Mouse (Mus musculus) hindbrain, embryonic 11.5 days (tissue): ENCODE data around the gene Uqcrh. TPM values are rescaled to one million over a fixed set of nuclear protein-coding genes. Genes with fewer than 3 reads are reported as not detected.

Experiments
- ATAC-seq: fragments of 200-750 bp; cut with Nextera tagmentation; 2 replicates; pipeline ENCODE4 v1.8.0; 2017; ENCODE audit warnings: mild to moderate bottlenecking, moderate TSS enrichment, moderate library complexity; ENCODE audit not compliant: low FRiP score
- DNase-seq: peaks from one replicate; pipeline ENCODE4 v3.0.0-alpha.2; 2015; ENCODE audit warnings: low spot score
- H3K27ac ChIP-seq: fragments of 300-500 bp; sonication (generic); 2 replicates; pipeline ENCODE4 v1.5.1; 2014; ENCODE audit warnings: mild to moderate bottlenecking, low read depth, low read length
- H3K27me3 ChIP-seq: fragments of 300-500 bp; sonication (generic); 2 replicates; pipeline ENCODE4 v1.6.1; 2014; ENCODE audit warnings: mild to moderate bottlenecking, low read length, moderate library complexity, mixed read lengths; ENCODE audit not compliant: control insufficient read depth, insufficient read depth
- H3K36me3 ChIP-seq: fragments of 300-500 bp; sonication (generic); 2 replicates; pipeline ENCODE4 v1.6.1; 2014; ENCODE audit warnings: mild to moderate bottlenecking, low read length, moderate library complexity, mixed read lengths; ENCODE audit not compliant: control insufficient read depth, insufficient read depth
- H3K4me1 ChIP-seq: fragments of 300-500 bp; sonication (generic); replicated peaks from 2 replicates; pipeline ENCODE4 v1.6.1; 2014; ENCODE audit warnings: low read length, mixed read lengths; ENCODE audit not compliant: control insufficient read depth, insufficient read depth
- H3K4me2 ChIP-seq: fragments of 300-500 bp; sonication (generic); replicated peaks from 2 replicates; pipeline ENCODE4 v1.6.1; 2014; ENCODE audit warnings: mild to moderate bottlenecking, low read depth, low read length
- H3K4me3 ChIP-seq: fragments of 300-500 bp; sonication (generic); 2 replicates; pipeline ENCODE4 v1.5.1; 2014; ENCODE audit warnings: low read depth, low read length
- H3K9ac ChIP-seq: fragments of 300-500 bp; sonication (generic); 2 replicates; pipeline ENCODE4 v1.6.1; 2014; ENCODE audit warnings: low read depth, low read length
- H3K9me3 ChIP-seq: fragments of 300-500 bp; sonication (generic); 2 replicates; pipeline ENCODE4 v1.6.1; 2016; ENCODE audit warnings: low read length; ENCODE audit not compliant: control insufficient read depth
- WGBS: fragments of 180-500 bp; shearing (Covaris S2); extraction: QIAGEN DNeasy Blood & Tissue Kit; methylation state at CpG from one replicate; pipeline ENCODE4 v1.1.7; 2014; 5-methylcytosine and 5-hydroxymethylcytosine counted together
- polyA plus RNA-seq: library from polyadenylated mRNA; unstranded; fragments of >200 nt; fragmentation: Nextera tagmentation; extraction: Ambion mirVana; gene quantifications from 2 replicates; pipeline ENCODE4 v1.2.1, GENCODE M21; 2014

Uqcrh gene
- polyA plus RNA-seq, 1 experiment from 2014 or later: 413 TPM

DNA sequence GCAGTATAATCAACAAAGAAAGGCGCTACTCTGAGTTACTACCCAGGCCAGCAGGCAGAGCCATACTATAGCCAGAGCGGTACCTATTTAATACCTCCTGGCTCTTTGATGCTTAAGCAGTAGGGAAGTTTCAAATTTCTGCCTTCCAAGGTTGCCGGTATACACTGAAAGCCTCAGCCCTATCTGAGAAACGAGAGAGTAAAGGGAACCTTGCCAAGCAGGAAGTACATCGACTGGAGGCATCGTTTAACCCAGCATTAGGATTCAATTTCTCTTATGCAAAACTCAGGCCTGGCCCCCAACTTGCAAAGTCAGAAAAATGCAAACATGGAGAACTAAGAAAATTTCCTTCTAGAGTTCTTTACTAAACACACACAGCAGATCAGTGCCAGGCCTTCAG lies 4.8 kb downstream of the Uqcrh start:
- no peaks in the 10 kb centered on the region for H3K9me3 ChIP-seq
- no peaks in the 10 kb centered on the region for H3K27me3 ChIP-seq
- no peak for ATAC-seq
- peaks cover 6% of the 10 kb centered on the region; the same call in 1 of the 2 replicates for H3K36me3 ChIP-seq
- no peak overlapping the region for H3K27ac ChIP-seq
- no peak for DNase-seq
- H3K4me3 ChIP-seq: no peak overlapping the region
- H3K4me1 ChIP-seq: no peaks in the 10 kb centered on the region
- no peak overlapping the region for H3K4me2 ChIP-seq
- 92% methylated on average over 6 of the region's 6 CpGs for WGBS
- no peak overlapping the region for H3K9ac ChIP-seq

- Histone ChIP-seq H3K36me3 (peaks cover 4% of the 10 kb centered on the region; the same call in 1 of the 2 replicates), H3K27me3 (no peaks in the 10 kb centered on the region), H3K4me1 (no peaks in the 10 kb centered on the region), H3K4me2 (no peak overlapping the region), H3K4me3 (no peak overlapping the region), H3K27ac (no peak overlapping the region), H3K9ac (no peak overlapping the region), H3K9me3 (no peaks in the 10 kb centered on the region)
- ATAC-seq: no peak
- no peak for DNase-seq
- 56% methylated on average over 1 of the region's 1 CpGs for WGBS
These were observed 11.0 kb downstream of the Uqcrh start for GRCm38 (mm10) chr4:116063855-116064254.

DNA sequence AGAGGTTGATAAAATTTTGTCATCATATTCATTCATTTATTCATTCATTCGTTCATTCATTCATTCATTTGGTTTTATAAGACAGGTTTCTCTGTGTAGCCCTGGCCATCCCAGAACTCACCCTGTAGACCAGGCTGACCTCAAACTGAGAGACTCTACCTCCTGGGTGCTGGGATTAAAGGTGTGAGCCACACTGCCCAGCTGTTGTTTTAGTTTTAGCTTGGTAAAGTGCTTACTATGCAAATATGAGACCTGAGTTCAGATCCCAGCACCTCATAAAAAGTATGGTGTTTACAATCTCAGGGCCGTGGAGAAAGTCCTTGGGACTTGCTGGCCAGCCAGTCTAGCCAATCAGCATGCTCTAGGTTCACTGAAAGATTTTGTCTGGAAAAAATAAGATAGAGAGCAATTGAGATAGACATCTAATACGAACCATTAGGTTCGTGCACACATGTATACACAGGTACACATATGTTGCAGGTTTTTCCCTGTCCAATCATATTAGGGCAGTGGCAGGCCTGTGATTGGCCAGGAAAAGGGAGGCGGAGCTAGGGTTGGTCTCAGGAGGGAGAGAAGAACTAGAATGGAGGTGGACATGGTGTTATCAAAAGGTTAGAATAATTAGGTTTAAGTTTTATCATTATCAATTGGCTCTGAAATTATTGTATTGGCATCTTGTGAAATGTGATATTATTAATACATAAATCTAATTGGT lies 15.7 kb downstream of the Uqcrh start:
- no peak overlapping the region for H3K4me2 ChIP-seq
- WGBS: 81% methylated on average over 5 of the region's 5 CpGs
- H3K27ac ChIP-seq: no peak overlapping the region
- ATAC-seq: no peak
- H3K4me3 ChIP-seq: no peak overlapping the region
- no peak for DNase-seq
- no peaks in the 10 kb centered on the region for H3K36me3 ChIP-seq
- H3K9ac ChIP-seq: no peak overlapping the region
- H3K4me1 ChIP-seq: no peaks in the 10 kb centered on the region
- H3K9me3 ChIP-seq: no peaks in the 10 kb centered on the region
- H3K27me3 ChIP-seq: no peaks in the 10 kb centered on the region

DNA sequence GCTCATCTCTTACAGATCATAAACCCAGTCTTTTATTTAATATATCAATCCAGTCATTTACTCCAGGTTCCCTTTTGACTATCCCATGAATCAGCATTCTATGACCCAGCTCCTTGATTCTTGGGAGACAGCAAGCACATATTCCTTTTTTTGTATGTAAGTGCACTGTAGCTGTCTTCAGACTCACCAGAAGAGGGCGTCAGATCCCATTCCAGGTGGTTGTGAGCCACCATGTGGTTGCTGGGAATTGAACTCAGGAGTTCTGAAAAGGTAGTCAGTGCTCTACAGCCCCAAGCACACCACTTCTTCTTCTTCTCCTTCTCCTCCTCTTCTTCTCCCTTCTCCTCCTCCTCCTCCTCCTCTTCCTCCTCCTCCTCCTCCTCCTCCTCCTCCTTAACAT lies 17.3 kb downstream of the Uqcrh start:
- H3K9ac ChIP-seq: no peak overlapping the region
- H3K4me2 ChIP-seq: no peak overlapping the region
- no peak overlapping the region for H3K4me3 ChIP-seq
- no peak overlapping the region for H3K27ac ChIP-seq
- H3K27me3 ChIP-seq: no peaks in the 10 kb centered on the region
- H3K36me3 ChIP-seq: no peaks in the 10 kb centered on the region
- no peaks in the 10 kb centered on the region for H3K9me3 ChIP-seq
- no peak for DNase-seq
- no peak for ATAC-seq
- 4% methylated on average over 1 of the region's 1 CpGs for WGBS
- no peaks in the 10 kb centered on the region for H3K4me1 ChIP-seq

- WGBS: under 1% methylated on average over 35 of the region's 35 CpGs
- H3K4me1 ChIP-seq: 0 out of 2 replicates have a peak, but pooled peaks cover 4% of the 10 kb centered on the region
- peak within 1 kb of the TSS; percentile 87 for H3K27ac ChIP-seq
- ATAC-seq: peak; percentile 94
- no peaks in the 10 kb centered on the region for H3K27me3 ChIP-seq
- H3K36me3 ChIP-seq: no peaks in the 10 kb centered on the region
- H3K9me3 ChIP-seq: no peaks in the 10 kb centered on the region
- peak within 1 kb of the TSS; percentile 57 for H3K4me2 ChIP-seq
- peak within 1 kb of the TSS; percentile 61 for H3K4me3 ChIP-seq
- peak within 1 kb of the TSS; percentile 58 for H3K9ac ChIP-seq
- peak; percentile 89 for DNase-seq
These were observed 21.4 kb downstream of the Uqcrh start, which contains the start of gene Nsun4 for GRCm38 (mm10) chr4:116053399-116053961. TSS of gene Nsun4 (minus strand) at chr4:116053876.

- peak; percentile 59 for DNase-seq
- 0 out of 2 replicates have a peak, but pooled peaks cover 4% of the 10 kb centered on the region for H3K4me1 ChIP-seq
- peak overlapping the region; percentile 57 for H3K4me2 ChIP-seq
- H3K9ac ChIP-seq: peak overlapping the region; percentile 58
- peak overlapping the region; percentile 87 for H3K27ac ChIP-seq
- 10% methylated on average over 22 of the region's 22 CpGs for WGBS
- no peaks in the 10 kb centered on the region for H3K36me3 ChIP-seq
- peak overlapping the region; percentile 61 for H3K4me3 ChIP-seq
- no peaks in the 10 kb centered on the region for H3K27me3 ChIP-seq
- H3K9me3 ChIP-seq: no peaks in the 10 kb centered on the region
- peak; percentile 49 for ATAC-seq
These were observed 22.2 kb downstream of the Uqcrh start for GRCm38 (mm10) chr4:116052526-116053293.

GRCm38 (mm10) chr4:116049211-116049610 lies 25.7 kb downstream of the Uqcrh start:
- no peaks in the 10 kb centered on the region for H3K36me3 ChIP-seq
- H3K27ac ChIP-seq: no peak overlapping the region
- H3K4me1 ChIP-seq: 0 out of 2 replicates have a peak, but pooled peaks cover 4% of the 10 kb centered on the region
- no peak for ATAC-seq
- no peak overlapping the region for H3K4me3 ChIP-seq
- no peak for DNase-seq
- no peaks in the 10 kb centered on the region for H3K9me3 ChIP-seq
- no peak overlapping the region for H3K9ac ChIP-seq
- H3K4me2 ChIP-seq: no peak overlapping the region
- WGBS: 89% methylated on average over 3 of the region's 3 CpGs
- no peaks in the 10 kb centered on the region for H3K27me3 ChIP-seq

DNA sequence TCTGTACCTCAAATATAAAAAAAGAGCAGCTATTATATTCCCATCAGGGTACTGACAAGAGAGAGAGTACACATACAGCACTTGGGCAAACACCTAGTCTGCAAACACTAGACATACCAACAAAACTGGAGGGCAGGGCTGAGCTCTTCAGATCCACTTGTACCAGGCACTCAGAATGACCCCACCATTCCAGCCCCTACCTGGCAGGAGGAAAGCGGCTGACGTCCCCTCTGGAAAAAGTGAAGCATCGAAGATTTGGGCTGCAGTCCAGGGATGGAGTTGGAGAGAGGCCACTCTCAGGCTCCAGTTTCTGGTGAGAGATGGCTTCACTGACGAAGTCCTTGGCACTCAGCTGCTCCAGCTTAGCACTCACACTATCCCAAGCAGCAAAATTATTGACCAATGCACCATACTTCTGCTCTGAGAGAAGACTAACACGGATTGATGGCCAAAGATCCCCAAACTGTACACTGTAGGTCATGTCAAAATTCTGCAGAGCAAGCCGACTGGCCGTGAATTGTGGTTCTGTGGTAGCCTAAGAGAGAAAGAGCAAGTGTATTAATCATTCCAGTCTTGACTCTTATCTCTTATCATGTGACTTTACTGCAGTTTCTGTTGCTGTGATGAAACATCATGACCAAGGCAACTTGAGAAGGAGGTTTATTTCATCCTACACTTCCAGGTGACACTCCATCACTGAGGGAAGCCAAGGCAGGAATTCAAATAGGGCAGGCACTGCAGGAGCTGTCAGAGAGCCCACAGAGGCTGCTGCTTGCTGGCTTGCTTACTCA lies 26.5 kb downstream of the Uqcrh start:
- DNase-seq (no peak), ATAC-seq (no peak)
- 81% methylated on average over 7 of the region's 7 CpGs for WGBS

More for the DNA sequence above, 26.5 kb downstream of the Uqcrh start:
- Histone ChIP-seq H3K9ac (no peak overlapping the region), H3K4me2 (no peak overlapping the region), H3K4me1 (0 out of 2 replicates have a peak, but pooled peaks cover 4% of the 10 kb centered on the region), H3K27me3 (no peaks in the 10 kb centered on the region), H3K4me3 (no peak overlapping the region), H3K27ac (no peak overlapping the region), H3K9me3 (no peaks in the 10 kb centered on the region), H3K36me3 (no peaks in the 10 kb centered on the region)
